Mouse (Mus musculus): ENCODE measurements at regions not wholly inside any gene's neighbourhood (a gene's known extent, or its start where the extent isn't known, plus 50 kb on each side); places are given as distances from the start of the nearest gene placed in this dataset.

- no peak for TF ChIP-seq ZC3H11A (IDR thresholded peaks at IDR 0.05; ENCODE audit: borderline replicate concordance, low read depth, low read length)
- TF ChIP-seq ZNF384 (IDR thresholded peaks at IDR 0.05; ENCODE audit: low read depth, low read length), result no peak
- no peak for TF ChIP-seq CHD2 (IDR thresholded peaks at IDR 0.05; ENCODE audit: low read depth, low read length)
- no peak for TF ChIP-seq MAFK (IDR thresholded peaks at IDR 0.05; ENCODE audit: insufficient read depth, low read depth, low read length)
These were observed 1038.0 kb upstream of the Tenm4 start for GRCm38 (mm10) chr7:95133038-95133437.
